Mouse (Mus musculus) urinary bladder, adult 2 months (tissue): ENCODE data around the gene Vps13d. TPM values are rescaled to one million over a fixed set of nuclear protein-coding genes. Genes with fewer than 3 reads are reported as not detected.

Experiments used
- DNase-seq: peaks from one replicate; pipeline ENCODE4 v3.0.0; 2022; ENCODE audit warnings: low spot score
- polyA plus RNA-seq: library from polyadenylated mRNA; depleted of rRNA; stranded (reverse); fragments of >200 nt; gene quantifications from 2 replicates; pipeline ENCODE4 v1.2.3, GENCODE M21; 2012

The Vps13d gene
- polyA plus RNA-seq, 1 experiment, result 39.3 TPM

- no peak for DNase-seq
Measured at GRCm38 (mm10) chr4:145005943-145006545, 188.8 kb downstream of the Vps13d start.

GRCm38 (mm10) chr4:145004176-145004575, 190.6 kb downstream of the Vps13d start:
- no peak for DNase-seq

GRCm38 (mm10) chr4:145002733-145003132, 192.1 kb downstream of the Vps13d start:
- no peak for DNase-seq

GRCm38 (mm10) chr4:144999903-145000382, 194.9 kb downstream of the Vps13d start:
- DNase-seq, result peak; percentile 77

GRCm38 (mm10) chr4:144999572-144999880, 195.3 kb downstream of the Vps13d start:
- no peak for DNase-seq

GRCm38 (mm10) chr4:144998808-144999571, 195.8 kb downstream of the Vps13d start:
- no peak for DNase-seq

- no peak for DNase-seq
Measured at GRCm38 (mm10) chr4:144997887-144998658, 196.7 kb downstream of the Vps13d start.

GRCm38 (mm10) chr4:144996996-144997820, 197.6 kb downstream of the Vps13d start:
- no peak for DNase-seq

- no peak for DNase-seq
Measured at GRCm38 (mm10) chr4:144995826-144996225, 199.0 kb downstream of the Vps13d start.

GRCm38 (mm10) chr4:144993047-144993917, 201.5 kb downstream of the Vps13d start:
- DNase-seq, result no peak

- no peak for DNase-seq
Measured at GRCm38 (mm10) chr4:144992413-144992812, 202.4 kb downstream of the Vps13d start.

GRCm38 (mm10) chr4:144988443-144989206, 206.2 kb downstream of the Vps13d start:
- DNase-seq, result no peak

- no peak for DNase-seq
Measured at GRCm38 (mm10) chr4:144986016-144986805, 208.6 kb downstream of the Vps13d start.

- DNase-seq, result no peak
Measured at GRCm38 (mm10) chr4:144983821-144984371, 210.9 kb downstream of the Vps13d start.

- peak; percentile 15 for DNase-seq
Measured at GRCm38 (mm10) chr4:144983228-144983744, 211.5 kb downstream of the Vps13d start.

GRCm38 (mm10) chr4:144980811-144981551, 213.8 kb downstream of the Vps13d start:
- peak; percentile 25 for DNase-seq

GRCm38 (mm10) chr4:144980110-144980509, 214.7 kb downstream of the Vps13d start:
- DNase-seq, result no peak

- DNase-seq, result peak; percentile 24
Measured at GRCm38 (mm10) chr4:144978039-144978438, 216.8 kb downstream of the Vps13d start.
